Mouse (Mus musculus) heart, postnatal 25 days (tissue): ENCODE data around the gene Mark1. TPM values are rescaled to one million over a fixed set of nuclear protein-coding genes. Genes with fewer than 3 reads are reported as not detected.

Experiments
- DNase-seq: peaks from one replicate; pipeline ENCODE4 v3.0.0; 2022; ENCODE audit warnings: low spot score
- intact Hi-C: fragments of 180-260 bp; cut with DNase I; formaldehyde crosslinking; loops from one replicate; pipeline ENCODE4 v1.15.1; 2025
- total RNA-seq, 2 experiments: library from RNA; stranded (reverse); gene quantifications; 2 replicates each; pipeline ENCODE4 v1.2.3; 2021

Mark1 gene
- total RNA-seq, 2 experiments from 2014 or later = 7.0 to 7.6 TPM

DNA sequence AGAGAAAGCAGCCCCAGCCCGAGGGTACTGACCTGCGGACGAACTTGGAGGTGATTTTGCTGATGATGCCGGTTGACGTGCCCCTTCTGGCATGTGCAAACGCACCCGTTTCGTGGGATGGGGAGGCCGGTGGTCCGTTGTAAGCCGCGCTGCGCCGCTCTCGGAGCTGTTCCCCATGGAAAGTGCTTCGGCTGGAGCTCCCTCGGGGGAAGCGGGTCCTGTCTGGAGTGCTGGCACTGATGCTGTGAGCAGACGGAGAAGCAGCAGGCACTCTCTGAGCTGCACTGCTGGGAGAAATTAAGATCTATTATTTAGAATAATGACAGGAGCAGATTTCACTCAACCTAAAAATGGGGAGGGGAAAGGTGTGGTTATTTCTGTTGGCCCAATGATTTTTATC is 94.0 kb downstream of the Mark1 start:
- intact Hi-C loops = no loop called here
- no peak for DNase-seq

DNA sequence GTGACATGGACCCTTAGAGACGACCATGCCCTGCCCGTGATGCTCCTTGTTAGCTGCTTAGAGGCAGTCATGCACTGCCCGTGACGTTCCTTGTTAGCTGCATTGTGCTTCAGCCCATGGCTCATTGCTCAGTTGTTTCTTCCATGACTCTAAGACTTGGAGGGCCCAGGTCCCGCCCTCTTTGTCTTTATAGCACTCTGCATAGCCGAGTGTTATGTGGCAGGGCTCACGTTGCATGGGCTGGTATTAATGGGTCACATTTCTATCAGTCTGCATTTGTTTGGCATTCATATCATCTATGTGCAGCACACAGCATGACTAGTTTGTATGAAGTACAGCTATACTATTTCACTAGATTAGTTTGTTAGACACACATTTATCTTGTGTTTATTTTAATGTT is 95.7 kb downstream of the Mark1 start:
- intact Hi-C loops = no loop called here
- no peak for DNase-seq

DNA sequence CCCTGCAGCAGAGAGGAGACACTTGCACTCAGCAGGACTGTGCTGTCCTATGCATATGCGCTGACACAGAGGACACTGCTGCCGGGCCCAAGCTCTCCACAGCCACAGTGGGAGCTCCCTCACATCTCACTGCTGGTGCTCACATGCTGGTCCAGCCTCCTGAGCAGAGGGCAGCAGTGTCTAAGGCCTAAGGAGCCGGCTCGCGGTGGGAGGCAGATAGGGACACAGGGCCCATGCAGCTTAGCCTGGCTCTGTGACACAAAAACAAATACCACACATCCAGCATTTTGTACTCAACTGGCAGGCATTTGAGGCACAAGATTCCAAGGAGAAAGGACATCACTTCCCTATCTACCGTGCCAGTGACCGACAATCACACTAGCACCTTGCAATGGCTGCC is 96.5 kb downstream of the Mark1 start:
- DNase-seq = no peak
- intact Hi-C loops = no loop called here

DNA sequence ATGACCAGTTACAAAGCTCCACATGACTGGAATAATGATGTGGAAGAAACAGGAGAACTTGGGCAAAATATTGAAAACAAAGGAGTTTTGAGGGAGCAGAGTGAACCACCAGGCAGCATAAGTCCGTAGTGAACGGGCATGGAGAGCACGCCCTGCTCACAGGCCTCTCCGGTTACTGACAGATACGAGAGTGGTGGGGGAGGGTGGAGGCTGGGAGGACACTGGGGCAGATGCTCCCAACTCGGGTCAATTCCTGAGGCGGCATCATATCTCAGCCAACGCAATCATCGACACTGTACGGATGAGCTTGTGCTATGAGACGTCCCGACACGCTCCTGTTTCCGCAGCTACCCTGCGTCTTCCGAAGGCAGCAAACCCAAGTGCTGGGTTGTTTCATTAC is 102.0 kb downstream of the Mark1 start:
- intact Hi-C loops = no loop called here
- no peak for DNase-seq

DNA sequence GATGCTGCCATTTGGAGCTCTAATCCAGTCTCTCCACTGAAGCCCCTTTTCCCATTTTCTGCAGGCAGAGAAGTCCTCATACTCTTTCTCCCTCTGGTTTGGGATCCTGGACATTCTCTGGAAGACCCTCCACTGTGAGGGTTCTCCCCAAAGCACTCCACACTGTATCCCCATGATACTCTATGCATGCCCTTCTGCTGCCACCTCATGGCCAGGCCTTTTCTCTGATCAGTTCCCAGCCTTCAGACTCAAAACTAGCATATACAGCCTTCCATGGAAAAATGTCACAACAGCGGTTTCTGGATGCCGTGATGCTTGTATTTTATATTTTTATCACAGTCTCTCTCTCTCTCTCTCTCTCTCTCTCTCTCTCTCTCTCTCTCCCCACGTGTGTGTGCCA is 107.4 kb downstream of the Mark1 start:
- DNase-seq = no peak
- intact Hi-C loops = loop anchor here (2.0 kb wide), 1 partner anchor 67 kb away; no protein-coding TSS in a partner anchor

DNA sequence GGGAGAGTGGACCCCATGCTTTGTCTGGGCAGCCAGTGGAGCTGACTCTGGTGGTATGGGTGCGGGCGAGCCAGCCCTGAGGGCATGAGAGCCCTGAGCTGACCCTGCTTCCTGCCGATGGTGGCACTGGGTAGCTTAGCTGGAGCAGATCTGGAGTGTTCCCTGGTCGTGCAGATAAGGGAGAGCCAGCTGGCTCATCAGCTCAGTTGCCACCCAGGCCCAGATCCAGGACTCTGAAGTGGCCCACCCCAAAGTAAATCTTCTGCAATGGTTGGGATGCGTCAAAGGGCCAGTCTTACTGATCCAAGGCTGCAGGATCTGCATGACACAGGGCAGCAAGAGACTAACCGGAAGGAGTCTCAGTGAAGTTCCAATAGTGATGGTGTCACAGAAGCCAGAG is 109.9 kb downstream of the Mark1 start:
- DNase-seq = no peak

DNA sequence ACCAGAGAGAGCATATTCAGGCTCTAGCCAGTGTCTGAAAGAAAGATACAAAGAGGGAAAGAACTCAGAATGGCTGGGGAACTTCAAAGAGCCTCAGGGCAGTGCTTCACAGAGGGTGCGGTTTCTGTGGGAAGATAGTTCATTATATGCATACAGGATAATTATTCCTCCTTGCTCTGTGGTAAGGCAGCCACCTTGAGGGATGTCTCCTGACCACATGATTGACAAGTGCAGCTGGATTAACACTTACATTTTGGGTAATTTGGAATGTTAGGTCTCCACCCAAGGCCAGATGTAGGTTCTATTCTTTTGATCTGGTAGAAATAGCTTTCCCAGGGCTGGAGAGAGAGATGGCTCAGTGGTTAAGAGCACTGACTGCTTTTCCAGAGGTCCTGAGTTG is 113.2 kb downstream of the Mark1 start:
- intact Hi-C loops = no loop called here
- no peak for DNase-seq

More for the DNA sequence above, 109.9 kb downstream of the Mark1 start:
- intact Hi-C loops = no loop called here

DNA sequence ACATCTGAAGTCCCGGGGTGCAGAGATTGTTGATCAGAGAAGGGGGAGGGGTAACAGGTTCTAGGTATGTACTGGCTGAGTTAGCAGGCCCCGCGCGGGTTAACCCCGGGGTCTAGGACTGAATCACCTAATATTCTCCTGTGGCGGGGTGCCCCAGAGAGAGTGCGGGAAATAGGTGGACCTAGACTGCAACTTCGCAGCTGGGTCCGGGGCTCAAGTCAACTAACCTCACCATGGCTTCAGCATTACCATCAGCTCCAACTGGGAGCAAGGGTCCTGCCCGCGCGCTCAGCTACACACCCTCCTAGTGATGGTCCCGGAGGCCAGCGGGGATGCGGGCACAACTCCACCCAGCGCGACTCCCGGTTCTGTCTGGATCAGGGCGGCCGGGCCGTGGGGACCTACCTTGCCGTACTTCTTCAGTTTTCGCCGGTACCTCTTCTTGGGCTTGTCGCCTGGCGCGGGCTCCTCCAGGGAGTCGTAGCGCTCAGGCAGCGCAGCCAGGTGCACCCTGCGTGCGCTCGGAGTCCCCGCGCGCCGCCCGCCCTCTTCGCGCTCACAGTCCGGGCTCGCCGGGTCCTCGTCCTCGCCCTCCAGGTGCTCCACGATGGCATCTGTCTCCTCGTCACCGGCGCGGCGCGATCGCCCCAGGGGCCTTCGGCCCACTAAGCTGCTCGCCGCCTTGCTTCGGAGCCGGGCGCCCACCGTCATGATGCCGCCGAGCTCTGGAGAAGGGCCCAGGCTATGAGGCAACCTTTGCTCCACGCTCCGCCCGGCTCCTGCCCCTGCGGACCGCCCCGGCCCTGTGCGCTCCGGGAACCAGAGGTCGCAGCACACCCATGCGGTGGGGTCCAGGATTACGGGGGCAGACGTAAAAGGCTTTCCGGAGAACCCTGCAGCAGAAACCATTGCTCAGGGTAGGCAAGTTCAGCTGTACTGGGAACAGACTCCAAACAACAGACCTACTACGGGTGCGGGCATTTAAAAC is 116.8 kb downstream of the Mark1 start, which contains the start of gene C130074G19Rik:
Gene C130074G19Rik (minus strand): TSS at position 938 of the 988 bp plus-strand sequence.
- DNase-seq = peak; percentile 65
- intact Hi-C loops = loop anchor here (2.0 kb wide), 2 partner anchors 30 to 58 kb away; no protein-coding TSS in a partner anchor

DNA sequence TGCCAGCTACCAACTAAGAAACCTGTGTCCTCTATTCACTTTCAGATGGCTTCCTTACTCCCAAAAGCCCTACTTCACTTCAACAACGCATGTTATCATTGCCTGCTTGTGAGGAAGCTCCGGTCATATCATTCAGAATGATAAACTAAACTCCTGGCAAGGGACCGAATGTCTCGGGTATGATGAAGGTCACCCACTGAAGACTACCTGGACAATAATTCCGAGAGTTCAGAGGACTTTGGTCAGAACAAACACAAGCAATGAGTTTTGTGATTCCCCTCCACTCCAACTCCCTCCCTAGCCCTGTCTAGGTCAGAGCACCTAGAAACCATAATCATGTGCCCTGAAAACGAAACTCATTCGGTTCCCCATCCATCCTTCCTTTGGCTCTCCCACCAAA is 117.5 kb downstream of the Mark1 start:
- DNase-seq = no peak
- intact Hi-C loops = loop anchor here (2.0 kb wide), 2 partner anchors 29 to 57 kb away; no protein-coding TSS in a partner anchor

DNA sequence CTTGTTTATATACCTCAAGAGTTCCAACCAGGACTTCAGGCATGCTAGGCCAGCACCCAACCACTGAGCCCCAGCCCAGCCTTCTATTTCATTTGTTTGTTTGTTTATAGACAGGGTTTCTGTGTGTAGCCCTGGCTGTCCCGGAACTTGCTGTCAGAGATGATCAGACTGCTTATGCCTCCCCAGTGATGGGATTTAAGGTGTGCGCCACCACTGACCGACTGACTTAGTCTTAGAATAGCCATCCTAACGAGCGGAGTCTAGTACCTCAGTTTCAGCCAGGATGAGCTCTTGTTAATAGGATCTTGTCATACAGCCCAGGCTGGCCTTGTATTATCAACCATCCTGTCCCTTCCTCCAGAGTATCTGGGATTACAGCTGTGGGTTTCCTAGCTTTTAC is 118.2 kb downstream of the Mark1 start:
- intact Hi-C loops = no loop called here
- DNase-seq = no peak

DNA sequence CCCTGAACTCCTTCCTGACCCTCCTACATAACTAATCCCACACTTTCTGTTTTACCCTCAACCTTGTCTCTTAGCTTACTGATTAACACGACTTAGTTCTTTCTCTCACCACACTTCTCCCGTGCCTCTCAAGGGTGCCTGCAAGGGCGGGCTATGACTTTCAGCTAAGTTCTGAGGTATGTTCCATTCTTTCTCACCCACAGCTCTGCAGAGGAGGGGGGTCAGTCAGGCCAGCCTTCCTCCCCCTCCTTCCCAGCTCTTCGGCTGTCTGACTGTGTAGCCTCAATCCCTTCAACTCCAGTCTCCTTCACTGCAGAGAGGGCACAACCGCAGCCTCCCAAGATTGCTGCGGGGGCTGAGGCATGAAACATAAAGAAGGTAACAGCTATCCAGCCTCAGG is 120.5 kb downstream of the Mark1 start:
- DNase-seq = no peak
- intact Hi-C loops = no loop called here

DNA sequence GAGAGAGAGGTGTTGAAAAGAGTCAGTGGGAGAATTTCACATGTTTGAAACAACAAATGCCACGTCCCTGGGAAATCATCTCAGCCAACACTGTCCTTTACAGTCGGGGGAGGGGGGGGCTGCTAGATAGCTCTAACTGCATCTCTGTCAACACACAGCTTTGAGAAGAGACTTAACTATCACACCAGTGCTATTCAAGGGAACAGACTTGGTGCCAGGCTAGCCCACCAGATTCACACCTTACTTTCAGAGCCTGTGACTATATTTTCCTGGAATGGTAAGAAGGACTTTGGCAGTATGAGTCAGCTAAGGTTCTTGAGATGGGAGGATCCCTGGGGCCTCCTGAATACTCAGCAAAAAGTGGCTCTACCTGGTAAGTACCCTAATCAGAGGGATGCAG is 122.1 kb downstream of the Mark1 start:
- intact Hi-C loops = no loop called here
- no peak for DNase-seq

DNA sequence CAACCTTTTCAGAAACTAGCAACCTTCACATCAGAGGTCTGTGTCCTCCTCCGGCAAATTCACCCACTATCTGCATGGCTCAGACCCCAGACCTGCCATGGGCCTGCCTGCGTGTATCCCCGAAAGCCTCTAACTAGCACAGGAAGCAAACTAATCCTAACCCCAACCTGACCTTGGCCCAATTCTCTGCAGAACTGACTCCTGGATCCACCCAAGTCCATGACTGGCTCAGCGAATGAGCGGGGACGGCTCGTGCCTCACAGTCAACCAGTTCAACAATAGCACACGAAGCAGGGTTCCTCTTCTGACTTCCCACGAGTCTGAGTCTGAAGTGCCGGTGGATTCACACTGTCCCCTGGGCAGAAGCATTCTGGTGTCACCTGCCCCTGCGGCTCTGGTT is 125.5 kb downstream of the Mark1 start:
- intact Hi-C loops = no loop called here
- DNase-seq = no peak

DNA sequence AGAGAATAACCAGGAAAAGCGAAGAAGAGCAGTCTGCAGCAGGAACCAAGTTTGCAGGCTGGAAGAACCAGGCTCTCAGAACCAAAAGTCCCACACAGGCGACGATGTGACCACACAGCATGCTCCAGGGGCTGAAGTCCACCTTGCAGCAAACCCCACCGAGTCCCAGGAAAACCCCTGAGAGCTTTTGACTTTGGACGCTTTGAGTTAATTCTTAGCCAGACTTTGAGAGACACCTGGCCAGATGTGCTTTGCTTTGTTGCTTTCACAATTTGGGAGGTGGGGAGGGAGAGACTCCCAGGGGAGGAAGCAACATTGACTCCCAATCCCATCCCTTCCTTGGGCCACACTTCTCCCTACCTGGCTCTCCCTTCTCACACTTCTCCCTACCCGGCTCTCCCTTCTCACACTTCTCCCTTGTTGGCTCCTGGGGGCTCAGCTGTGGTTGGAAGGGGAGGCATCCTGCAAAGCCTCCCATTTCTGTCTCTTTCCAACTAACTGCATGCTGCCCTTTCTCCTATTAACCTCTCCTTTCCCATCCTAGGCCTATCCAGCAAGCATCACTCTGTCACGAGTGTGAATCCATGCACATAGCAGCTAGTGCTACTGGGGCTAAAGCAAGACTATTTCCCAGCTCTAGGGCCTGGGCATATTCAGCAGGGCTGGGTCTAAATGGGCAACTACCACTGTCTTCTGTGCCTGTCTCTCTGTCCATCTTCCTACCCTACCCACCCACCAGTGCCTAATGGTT is 127.1 kb downstream of the Mark1 start:
- intact Hi-C loops = no loop called here
- no peak for DNase-seq

DNA sequence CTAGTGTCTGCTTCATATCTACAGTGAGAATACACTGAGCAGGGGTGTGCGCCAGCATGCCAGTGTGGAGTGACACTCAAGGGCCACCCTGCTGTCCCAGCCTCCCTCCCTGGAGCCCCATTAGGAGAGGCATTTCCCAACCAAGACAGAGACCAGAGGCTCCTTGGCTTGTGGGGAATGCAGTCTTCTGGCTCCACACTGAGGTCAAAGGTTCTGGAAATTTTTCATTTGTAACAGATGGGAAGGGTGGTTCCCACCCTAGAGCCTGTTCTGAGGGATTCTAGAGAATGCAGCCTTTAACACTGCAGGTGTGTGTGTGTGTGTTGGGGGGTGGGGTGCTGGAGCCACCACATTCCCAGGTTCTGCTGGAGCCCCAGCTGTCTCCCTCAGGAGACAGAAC is 127.9 kb downstream of the Mark1 start:
- no peak for DNase-seq
- intact Hi-C loops = no loop called here

DNA sequence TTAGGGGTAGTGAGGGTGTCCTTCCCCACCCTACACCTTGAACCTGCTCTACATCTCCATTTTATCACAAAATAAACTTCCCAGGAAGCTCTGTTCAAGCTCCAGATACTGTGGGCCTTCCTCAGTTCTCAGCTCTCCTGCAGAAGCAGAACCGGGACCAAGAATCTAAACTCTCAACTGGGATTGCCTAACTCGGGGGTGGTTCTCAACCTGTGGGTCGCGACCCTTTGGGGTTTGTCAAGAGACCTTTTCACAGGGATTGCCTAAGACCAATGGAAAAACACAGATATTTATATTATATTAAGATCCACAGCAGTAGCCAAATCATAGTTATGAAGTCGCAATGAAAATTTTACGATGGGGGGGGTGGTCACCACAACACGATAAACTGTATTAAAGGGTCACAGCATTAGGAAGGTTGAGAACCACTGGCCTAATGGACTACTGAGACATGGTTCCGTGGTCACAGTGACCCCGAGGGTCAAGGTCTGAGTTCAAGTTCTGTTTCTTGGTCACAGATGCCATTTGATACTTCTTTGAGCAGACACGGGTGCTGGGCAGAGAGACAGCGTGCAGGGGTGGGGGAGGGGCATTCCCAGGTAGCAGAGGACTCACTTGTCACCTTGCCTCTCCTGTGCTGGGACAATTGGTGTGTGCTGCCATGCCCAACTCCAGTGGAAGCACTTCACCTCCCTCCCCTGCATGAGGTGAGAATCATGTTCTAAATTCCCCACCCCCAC is 128.6 kb downstream of the Mark1 start:
- intact Hi-C loops = no loop called here
- no peak for DNase-seq

DNA sequence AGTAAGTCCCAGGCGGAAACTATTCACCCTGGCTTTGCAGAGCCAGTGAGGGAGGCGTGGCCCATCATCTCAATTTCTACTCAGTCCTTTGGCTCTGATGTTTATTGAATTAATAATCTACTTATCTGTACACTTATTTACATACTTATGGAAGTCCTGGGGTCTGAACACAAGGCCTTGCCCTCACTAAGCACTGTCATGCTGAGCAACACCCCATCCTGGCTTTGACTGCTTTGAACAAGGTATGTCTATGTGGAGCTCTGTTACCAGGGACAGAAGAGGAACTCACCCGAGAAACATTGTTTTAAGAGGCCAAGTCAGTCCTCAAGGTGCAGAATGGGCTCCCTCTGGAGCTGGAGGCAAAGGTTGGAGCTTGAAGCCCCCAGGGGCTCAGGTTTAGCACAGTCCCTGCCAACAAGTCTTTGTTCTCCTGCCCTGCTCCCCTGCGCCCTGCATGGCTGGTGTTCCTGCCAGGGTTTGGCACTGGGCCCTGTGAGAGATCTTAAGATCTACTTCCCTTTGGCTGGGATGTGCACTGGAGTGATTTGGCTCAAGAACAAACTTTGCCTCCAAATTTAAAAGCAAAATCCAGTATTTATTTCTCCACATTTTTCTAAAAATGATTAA is 129.3 kb downstream of the Mark1 start:
- intact Hi-C loops = no loop called here
- DNase-seq = no peak

DNA sequence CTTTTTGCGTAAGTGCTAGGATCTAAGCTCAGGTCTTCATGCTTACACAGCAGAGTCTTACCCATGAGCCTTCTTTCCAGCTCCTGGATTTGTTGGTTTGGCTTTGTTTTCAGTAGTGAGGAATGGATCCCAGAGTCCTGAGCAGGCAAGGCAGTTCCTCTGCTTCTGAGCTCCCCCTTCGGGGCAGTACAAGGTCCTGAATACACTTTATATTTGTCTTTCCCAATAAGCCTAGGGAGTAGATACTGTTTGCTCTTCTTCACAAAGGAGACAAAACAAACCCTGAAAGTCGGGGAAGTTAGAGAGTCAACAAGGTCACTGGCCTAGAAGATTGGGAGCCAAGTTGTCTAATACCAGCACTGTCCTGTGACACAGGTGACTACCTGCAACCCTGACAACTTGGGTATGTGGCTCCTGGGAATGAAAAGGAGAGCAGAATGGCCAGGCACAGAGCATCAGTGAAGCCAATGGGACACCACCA is 131.7 kb downstream of the Mark1 start:
- no peak for DNase-seq
- intact Hi-C loops = no loop called here

DNA sequence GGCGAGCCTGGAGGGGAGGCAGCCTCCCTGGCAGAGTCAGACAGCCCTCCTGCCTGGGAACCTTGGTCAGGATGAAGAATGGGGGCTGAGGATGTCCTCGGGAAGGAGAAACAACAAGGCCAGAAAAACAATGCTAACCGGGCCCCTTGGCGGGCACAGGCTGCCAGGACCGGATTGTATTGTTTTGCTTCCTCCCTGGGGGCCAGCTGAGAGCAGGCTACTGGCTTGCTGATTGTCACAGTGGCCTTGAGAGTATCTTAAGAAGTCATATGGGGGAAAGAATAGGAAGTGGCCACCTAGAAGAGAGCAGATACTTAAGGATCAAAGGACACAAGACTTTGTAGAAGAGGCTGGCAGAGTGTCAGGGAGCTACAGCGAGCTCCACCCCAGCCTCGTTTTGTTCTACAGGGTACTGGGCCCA is 135.0 kb downstream of the Mark1 start:
- intact Hi-C loops = no loop called here
- DNase-seq = peak; percentile 51

DNA sequence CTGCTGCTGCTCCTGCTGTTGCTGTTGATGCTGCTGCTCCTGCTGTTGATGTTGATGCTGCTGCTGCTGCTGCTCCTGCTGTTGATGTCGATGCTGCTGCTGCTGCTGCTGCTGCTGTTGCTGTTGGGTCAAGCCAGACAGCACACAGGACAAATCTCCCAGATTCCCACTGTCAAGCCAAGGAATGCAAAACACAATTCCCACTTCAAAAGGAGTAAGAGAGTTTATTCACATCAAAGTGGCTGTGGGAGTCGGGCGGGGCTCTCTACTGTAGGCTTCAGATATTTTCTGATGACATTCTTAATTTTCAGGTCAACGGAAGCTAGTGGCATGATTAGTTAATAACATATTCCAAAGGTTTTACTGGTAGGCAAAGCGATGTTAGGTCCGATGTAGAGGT is 136.7 kb downstream of the Mark1 start:
- no peak for DNase-seq
- intact Hi-C loops = no loop called here
